Mouse (Mus musculus) thymus, adult 2 months (tissue): Measurements from ENCODE around the gene Tshr. TPM values are rescaled to one million over a fixed set of nuclear protein-coding genes. Genes with fewer than 3 reads are reported as not detected.
"Not testable (repeated sequence)": the region's sequence is repeated elsewhere in the genome, so short reads cannot be mapped to it uniquely, and the experiment has no call there.

Source experiments
- DNase-seq: peaks from one replicate; pipeline ENCODE4 v3.0.0; 2021
- H3K27ac ChIP-seq: fragments of 200-500 bp; 2 replicates; pipeline ENCODE4 v1.5.1; 2012; ENCODE audit warnings: low read length, control low read depth; ENCODE audit not compliant: control insufficient read depth, insufficient read depth
- H3K27me3 ChIP-seq: fragments of 200-500 bp; 2 replicates; pipeline ENCODE4 v1.6.1; 2012; ENCODE audit warnings: mild to moderate bottlenecking, low read length, moderate library complexity, mixed read lengths; ENCODE audit not compliant: control insufficient read depth, insufficient read depth
- H3K36me3 ChIP-seq: fragments of 200-500 bp; 2 replicates; pipeline ENCODE4 v1.6.1; 2012; ENCODE audit warnings: mild to moderate bottlenecking, low read length, moderate library complexity; ENCODE audit not compliant: control insufficient read depth, insufficient read depth
- H3K4me1 ChIP-seq: fragments of 200-500 bp; replicated peaks from 2 replicates; pipeline ENCODE4 v1.6.1; 2012; ENCODE audit warnings: low read length; ENCODE audit not compliant: control insufficient read depth, insufficient read depth
- H3K4me3 ChIP-seq: fragments of 200-500 bp; 2 replicates; pipeline ENCODE4 v1.5.1; 2012; ENCODE audit warnings: mild to moderate bottlenecking, low read length, control low read depth, moderate library complexity; ENCODE audit not compliant: control insufficient read depth, insufficient read depth
- CTCF ChIP-seq: fragments of 200-500 bp; IDR thresholded peaks from 2 replicates; pipeline ENCODE4 v1.5.1; 2012; ENCODE audit warnings: mild to moderate bottlenecking, control low read depth, low read length, moderate library complexity, borderline replicate concordance; ENCODE audit not compliant: control insufficient read depth, poor library complexity, insufficient read depth; ENCODE audit errors: extremely low read depth
- POLR2A ChIP-seq: fragments of 200-500 bp; IDR thresholded peaks from 2 replicates; pipeline ENCODE4 v1.6.1; 2012; ENCODE audit warnings: mild to moderate bottlenecking, low read length, control low read depth, moderate library complexity; ENCODE audit not compliant: control insufficient read depth, poor library complexity, insufficient read depth; ENCODE audit errors: extremely low read depth
- WGBS: fragments of 180-500 bp; shearing (Covaris S2); methylation state at CpG from one replicate; pipeline ENCODE4 v1.1.7; 2018; 5-methylcytosine and 5-hydroxymethylcytosine counted together
- polyA plus RNA-seq: library from polyadenylated mRNA; depleted of rRNA; stranded (reverse); fragments of >200 nt; gene quantifications from 2 replicates; pipeline ENCODE4 v1.2.3, GENCODE M21; 2012; rRNA removed

The Tshr gene
- polyA plus RNA-seq = 0.78 and 1.4 TPM in 2 replicates

DNA sequence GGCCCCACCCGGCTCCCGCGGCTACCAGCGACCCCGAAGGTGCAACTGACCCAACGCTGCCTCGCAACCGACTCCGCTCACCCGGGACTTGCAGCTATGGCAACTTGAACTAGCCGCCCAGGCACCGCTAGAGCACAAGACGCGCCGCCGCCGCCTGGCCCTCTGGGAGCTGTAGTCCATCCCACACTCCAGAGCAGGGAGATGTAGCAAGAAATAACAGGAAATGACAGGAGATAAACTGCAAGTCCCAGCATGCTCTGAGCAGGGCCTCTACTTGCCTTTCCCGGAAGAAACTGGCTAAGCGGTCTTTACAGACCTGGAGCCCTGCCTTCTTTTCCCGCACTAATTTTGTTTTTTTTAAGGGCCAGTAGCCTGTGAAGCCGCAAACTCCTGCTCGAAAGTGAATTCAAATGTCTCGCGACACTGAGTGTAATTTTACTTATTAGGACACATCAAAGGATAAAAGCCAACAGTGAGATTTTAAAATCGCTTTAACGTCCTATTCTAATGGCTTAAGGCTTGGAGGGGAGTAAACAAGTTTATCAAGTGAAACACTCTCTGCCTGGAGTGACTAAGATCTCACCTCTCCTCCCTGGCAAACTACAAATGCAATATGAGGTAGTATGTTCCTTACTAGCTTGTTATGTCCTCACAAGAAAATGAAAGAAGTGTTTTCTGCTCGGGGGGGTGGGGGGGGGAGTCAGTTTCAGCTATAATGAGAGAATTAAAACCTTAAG lies at the start of gene Tshr, which contains the start of gene Cep128:
Tshr (plus strand) TSS at position 283 of the 737 bp plus-strand sequence.
Cep128 (minus strand) TSS at position 129 of the 737 bp plus-strand sequence.
- under 1% methylated on average over 27 of the region's 27 CpGs for WGBS
- no peaks in the 10 kb centered on the region for H3K36me3 ChIP-seq

DNA sequence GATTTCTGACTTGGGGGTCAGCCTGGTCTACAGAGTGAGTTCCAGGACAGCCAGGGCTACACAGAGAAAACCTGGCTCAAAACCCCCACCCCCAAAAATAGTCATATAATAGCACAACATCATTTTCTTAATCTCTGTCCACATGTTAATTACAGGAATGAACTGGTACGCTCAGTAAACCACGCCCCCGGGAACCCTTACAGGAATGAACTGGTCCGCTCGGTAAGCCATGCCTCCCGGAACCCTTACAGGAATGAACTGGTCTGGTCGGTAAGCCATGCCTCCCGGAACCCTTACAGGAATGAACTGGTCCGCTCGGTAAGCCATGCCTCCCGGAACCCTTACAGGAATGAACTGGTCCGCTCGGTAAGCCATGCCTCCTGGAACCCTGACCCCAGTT lies 45.7 kb upstream of the Tshr start:
- not testable (repeated sequence) for H3K36me3 ChIP-seq, H3K4me1 ChIP-seq, H3K4me3 ChIP-seq, H3K27ac ChIP-seq, DNase-seq, H3K27me3 ChIP-seq
- WGBS = 98% methylated on average over 13 of the region's 13 CpGs

More for the DNA sequence above, at the start of gene Tshr, which contains the start of gene Cep128:
- Histone ChIP-seq H3K4me3 (peak within 1 kb of the TSS; percentile 97), H3K27ac (no peak within 1 kb of the TSS), H3K4me1 (peaks cover 4% of the 10 kb centered on the region), H3K27me3 (no peaks in the 10 kb centered on the region)
- DNase-seq = peak; percentile 93
- 0 out of 2 replicates have a peak, but pooled peaks have one; percentile 34 for TF ChIP-seq POLR2A
- TF ChIP-seq CTCF = no peak

DNA sequence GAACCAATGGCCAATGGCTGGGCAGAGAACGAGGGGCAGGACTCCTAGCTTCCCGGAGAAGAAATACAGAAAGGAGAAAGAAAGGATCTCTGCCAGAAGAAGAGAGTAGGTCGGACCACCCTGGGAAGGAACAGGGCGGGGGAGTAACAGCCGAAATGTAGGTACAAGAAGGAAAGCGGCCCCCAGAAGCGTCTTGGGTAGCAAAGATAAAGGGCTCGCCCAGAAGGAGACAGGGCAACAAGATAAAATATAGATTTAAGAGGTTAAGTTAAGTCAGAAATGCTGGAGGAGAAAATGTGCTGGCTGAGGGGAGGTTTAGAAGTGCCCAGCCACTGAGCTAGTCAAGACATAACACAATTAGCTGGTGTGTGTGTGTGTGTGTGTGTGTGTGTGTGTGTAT lies 30.6 kb upstream of the Tshr start:
- no peak overlapping the region for H3K4me3 ChIP-seq
- no peaks in the 10 kb centered on the region for H3K36me3 ChIP-seq
- DNase-seq = no peak
- WGBS = 96% methylated on average over 8 of the region's 8 CpGs
- no peak for TF ChIP-seq CTCF
- no peak for TF ChIP-seq POLR2A
- no peak overlapping the region for H3K27ac ChIP-seq
- no peaks in the 10 kb centered on the region for H3K4me1 ChIP-seq
- H3K27me3 ChIP-seq = no peaks in the 10 kb centered on the region

DNA sequence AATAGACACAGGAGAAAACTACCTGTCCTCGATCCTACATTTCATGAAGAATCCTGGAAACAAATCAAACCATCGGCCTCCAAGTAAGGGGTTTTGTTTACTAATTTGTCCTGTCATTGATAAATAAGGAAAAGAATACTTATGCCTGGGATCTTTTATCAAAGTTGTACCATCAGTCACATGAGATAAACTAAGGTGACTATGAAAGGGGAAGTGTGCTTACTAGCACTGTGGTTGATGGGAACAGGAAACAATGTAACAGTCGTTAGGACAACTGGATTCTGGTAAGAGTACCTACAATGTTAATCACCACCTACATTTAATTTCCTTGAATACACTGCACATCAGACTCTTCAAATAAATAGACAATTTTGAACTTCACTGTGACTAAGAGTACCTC lies 15.2 kb upstream of the Tshr start:
- WGBS = 71% methylated on average over 3 of the region's 3 CpGs
- Histone ChIP-seq H3K4me3 (no peak overlapping the region), H3K4me1 (no peaks in the 10 kb centered on the region), H3K27ac (no peak overlapping the region), H3K27me3 (no peaks in the 10 kb centered on the region), H3K36me3 (peaks cover 7% of the 10 kb centered on the region; the same call in 1 of the 2 replicates)
- TF ChIP-seq CTCF = no peak
- DNase-seq = no peak

DNA sequence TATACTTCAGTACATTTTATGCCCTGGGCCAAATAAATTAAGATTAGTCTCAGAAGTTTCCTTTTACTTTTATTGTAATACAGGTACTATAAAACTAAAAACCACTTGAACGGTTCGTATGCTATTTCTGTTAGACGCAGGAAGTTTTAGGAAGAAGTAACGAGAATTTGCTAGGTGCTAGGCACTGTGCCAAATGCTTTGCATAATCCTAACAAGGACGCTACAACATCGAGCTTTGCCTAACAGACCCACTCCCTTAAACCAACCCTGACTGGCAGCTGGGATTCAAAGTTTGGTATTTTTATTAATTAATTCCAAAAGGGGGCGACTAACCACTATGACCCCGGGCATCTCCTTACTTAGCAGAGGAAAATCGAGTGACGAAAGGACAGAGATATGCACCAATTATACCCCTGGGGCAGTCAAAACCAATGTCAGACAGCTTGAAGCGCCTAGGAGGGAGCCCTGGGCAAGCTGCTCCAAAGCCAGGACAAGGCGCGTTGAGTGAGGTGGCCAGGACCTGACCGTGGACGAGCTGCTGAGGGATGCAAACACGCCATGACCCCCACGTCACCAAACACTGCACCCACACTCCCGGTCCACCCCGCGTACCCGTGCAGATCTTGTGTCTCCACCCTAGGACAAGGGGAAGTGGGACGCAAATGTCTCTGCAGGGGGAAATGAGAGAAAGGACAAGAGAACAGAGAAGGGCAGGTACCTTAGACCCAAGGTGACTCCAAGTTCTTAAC lies 673 bp upstream of the Tshr start:
- Histone ChIP-seq H3K4me1 (peaks cover 4% of the 10 kb centered on the region), H3K36me3 (no peaks in the 10 kb centered on the region), H3K27me3 (no peaks in the 10 kb centered on the region), H3K27ac (no peak overlapping the region), H3K4me3 (peak overlapping the region; percentile 97)
- 1% methylated on average over 22 of the region's 22 CpGs for WGBS
- TF ChIP-seq CTCF (no peak), POLR2A (no peak)
- DNase-seq = no peak

DNA sequence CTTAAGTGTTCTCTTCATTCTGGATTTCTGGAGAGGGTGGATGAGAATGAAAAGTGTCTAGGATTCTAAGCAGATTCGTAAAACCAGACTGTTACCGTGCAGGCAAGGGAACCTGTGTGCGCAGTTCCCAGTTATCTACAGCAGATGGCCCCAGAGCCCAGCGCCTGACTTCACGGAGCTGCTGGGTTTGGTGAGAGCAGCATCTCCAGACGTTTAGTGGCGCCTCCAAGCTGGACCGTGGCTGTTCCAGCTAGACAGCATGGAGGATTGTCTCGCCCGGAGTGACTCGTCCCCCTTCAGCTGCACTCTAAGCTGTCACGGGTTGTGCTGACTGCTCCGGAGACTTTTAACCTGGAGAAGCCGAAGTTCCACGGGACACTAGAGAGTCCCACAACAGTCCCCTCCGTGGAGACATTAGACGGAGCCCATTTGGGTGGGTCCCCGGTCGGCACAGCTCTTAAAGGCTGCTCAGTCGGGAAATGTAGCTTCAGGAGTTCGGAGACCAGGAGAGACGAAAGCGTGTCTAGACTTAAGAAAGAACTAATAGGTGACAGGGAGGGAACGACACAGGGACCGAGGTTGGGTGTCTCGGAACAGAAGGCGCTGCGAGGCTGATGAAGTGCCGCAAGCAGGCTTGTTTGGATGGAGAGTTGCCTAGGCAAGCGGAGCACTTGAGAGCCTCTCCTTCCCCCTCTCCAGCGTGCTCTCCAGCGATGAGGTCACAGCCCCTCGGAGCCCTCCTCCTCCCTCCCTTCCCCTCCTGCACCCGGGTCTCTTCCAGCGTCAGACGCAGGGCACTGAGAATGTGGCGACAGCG lies 16.1 kb downstream of the Tshr start:
- TF ChIP-seq CTCF (peak; percentile 62; the same call in 1 of the 2 replicates), POLR2A (no peak)
- Histone ChIP-seq H3K36me3 (no peaks in the 10 kb centered on the region), H3K27me3 (peaks cover 6% of the 10 kb centered on the region), H3K4me3 (no peak overlapping the region; the same call in 1 of the 2 replicates), H3K4me1 (no peaks in the 10 kb centered on the region; the same call in 1 of the 2 replicates), H3K27ac (no peak overlapping the region)
- WGBS = 2% methylated on average over 38 of the region's 38 CpGs
- peak; percentile 48 for DNase-seq
